Mouse (Mus musculus) cerebellum, postnatal 10 days (tissue): ENCODE results near the gene Irs2.

Source experiments
- DNase-seq, 2 experiments: peaks; one replicate each; pipeline ENCODE4 v3.0.0; 2021; ENCODE audit warnings: mixed read lengths in 2 of 2

The Irs2 gene

GRCm38 (mm10) chr8:10980876-10981275 is 27.4 kb downstream of the Irs2 start:
- no peak for DNase-seq

DNA sequence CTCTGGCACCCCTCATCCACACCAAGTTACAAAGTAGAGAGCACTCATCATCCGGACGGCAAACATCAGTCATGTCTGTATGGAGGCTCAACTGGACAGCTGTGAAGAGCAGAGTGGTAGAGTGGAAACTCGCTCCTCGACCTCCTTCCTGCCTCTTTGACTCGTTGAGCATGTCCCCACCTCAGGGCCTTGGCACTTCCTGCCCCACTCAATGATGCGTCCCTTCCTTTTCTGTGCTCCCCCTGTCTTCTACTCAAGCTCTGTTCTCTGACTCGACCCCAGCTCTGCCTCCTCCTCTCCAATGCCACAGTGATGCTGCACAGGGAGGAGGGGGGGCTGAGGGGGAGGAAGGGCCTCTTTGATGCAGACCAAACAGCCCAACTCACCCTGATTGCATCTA is 28.3 kb downstream of the Irs2 start:
- DNase-seq = no peak

DNA sequence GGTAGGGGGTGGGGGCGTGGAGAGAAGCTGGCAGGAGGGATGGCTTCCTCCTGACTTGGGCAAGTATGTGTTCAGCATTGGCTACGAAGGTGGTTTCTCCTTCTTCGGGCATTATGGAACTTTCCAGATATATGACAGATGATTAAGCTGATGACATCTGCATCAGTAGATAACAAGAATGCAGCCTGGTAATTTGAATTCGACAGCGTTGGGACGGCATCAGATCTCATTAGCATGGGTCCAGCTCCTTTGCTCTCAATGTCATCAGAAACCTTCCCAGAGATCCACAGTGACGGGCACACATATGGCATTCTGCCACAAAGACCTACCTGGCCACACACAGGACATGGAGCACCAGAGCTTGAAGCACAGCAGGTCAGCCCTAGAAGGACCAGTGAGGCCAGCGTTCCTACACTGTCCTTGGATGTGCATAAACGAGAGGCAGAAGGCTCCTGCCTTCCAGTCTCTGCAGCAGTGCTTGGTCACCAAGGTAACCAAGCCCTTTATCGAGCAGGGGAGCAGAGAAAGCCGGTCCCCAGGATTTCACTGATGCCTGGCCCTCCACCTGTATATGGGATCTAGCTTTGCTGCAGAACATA is 29.0 kb downstream of the Irs2 start:
- peak; percentile 50 to 57 for DNase-seq

DNA sequence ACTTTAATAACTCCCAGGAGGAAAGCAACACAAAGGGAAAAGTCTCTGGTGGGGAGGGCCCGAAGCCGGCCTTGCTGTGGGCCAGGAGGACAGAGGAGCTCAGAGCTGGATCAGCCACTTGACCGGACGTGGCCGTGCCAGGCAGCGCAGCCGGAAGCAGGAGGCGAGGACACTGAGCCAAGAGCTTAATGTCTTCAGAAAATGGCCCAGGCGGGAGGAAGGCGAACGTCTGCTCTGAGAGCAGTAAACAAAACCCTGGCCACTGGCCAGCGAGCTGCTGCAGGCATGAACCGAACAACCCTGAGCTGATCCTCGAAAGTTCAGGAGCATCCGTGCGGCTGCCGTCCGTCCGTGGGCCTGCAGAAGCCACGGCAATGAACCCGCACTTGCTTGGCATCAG is 29.9 kb downstream of the Irs2 start:
- peak; percentile 96 for DNase-seq

- DNase-seq = peak; percentile 37 to 39
Observed at GRCm38 (mm10) chr8:10977742-10978376, 30.4 kb downstream of the Irs2 start.

GRCm38 (mm10) chr8:10974659-10975058 is 33.6 kb downstream of the Irs2 start:
- no peak for DNase-seq

- no peak for DNase-seq
Observed at GRCm38 (mm10) chr8:10974126-10974525, 34.1 kb downstream of the Irs2 start.

DNA sequence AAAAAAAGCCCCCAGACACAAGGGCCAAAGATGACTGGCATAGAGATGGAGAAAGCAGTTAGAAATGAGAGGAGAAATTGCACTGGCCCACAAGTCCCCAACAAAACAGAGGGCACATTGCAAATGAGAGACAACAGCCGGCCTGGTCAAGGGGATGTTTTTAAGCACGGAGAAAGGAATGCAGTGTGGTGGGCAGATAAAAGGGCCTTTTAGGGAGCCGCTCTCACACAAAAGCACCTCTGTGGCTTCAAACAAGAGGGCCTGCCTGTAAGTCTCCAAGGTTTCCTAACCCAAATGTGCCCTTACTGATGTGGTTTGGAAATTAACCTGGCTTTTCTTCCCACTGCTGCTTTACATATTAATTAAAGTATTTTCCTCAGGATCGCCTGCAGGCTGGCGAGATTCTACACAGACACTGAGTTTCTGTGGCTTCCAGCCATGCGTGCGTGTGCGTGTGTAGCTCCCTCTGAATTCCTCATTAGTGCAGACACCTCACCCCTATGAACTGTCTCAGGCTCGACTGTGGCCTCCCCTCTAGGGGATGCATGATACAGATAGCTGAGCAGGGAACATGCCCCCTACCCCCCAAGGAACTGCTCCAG is 35.3 kb downstream of the Irs2 start:
- DNase-seq = no peak

DNA sequence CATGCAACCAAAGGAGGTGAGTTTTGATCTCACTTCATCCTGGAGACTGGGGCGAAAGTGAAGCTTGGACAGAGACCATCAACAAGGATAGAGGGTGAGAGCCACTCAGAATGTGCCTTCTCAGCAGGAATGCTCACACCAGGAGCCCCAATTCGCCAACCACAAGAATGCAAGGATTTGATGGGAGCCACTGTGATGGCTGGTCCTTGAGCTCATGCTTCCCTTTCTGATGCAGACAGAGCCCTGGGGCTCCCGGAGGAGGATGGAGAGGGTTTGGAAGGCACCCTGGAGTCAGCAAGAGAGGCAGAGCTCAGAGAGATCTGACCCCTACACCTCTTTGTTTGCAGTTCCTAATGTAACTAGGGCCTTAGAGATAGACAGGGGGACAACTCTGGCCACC is 36.3 kb downstream of the Irs2 start:
- DNase-seq = no peak

DNA sequence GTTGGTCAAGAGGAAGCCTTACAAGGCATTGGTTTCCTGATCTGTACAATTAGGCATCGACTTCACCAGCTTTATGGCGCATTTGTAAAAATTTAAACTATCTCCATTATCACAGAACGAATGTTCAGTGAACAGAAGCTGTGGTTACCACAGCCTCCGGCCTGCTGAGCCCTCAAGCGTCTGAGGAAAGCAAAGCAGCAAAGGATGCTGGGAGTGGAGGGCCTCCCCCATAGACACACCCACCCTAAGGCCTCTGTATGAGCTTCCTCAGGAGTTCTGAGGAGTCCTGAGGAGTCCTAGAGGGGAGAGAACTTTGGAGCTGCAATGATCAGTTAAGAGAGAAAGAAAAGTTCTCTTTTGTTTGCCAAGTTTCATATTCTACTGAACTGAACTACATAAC is 36.7 kb downstream of the Irs2 start:
- no peak for DNase-seq

- no peak for DNase-seq
Observed at GRCm38 (mm10) chr8:10970496-10971456, 37.5 kb downstream of the Irs2 start.

DNA sequence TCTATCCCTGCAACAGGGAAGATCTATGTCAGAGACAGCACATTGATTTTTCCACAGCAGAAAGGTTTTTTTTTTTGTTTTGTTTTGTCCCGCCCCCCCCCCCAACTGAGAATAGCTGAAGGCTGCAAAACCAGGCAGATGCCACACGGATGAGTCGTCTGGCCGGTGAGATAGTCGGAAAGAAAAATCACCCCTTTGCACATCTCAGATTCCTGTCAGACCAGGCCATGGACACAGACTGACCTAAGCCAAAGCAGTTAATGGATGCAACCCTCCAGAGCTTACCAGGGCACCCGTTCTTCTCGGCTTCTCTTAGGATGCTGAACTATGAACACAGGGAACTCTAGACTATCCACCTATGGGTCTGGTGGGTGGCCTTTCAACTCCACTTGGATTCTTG is 39.6 kb downstream of the Irs2 start:
- DNase-seq = no peak

DNA sequence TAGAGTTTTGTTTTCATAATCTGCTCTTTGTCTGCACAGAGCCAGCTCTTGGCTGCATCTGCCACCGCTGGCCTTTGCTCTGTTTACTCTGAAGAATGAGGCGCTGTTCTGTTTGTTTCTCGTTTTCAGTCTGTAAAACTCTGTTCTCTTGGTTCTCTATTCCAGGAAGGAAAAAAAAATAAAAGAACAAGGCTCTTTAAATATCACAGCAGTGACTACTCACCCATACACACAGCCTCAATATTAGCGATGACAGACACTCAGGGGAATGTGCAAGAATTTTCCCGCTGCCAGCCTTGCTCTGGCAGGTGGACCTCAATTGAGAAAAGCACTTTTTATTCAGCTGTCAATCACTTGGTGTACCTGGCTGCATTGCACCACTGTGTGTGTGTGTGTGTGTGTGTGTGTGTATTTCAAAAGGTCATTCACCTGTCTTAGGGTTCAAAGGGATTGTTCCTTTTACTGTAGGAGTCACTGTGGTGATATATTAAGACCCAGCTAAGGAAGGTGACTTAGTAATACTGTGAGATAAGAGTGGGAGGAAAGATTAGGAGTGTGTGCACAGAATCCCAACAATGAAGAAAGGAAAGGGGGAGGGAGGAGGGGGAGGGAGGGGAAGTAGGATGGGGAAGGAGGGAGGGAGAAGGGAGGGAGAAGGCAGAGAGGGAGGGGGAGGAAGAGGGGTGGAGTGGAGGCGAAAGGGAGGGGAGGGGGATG is 42.7 kb downstream of the Irs2 start:
- DNase-seq = no peak

GRCm38 (mm10) chr8:10964511-10965099 is 43.7 kb downstream of the Irs2 start:
- DNase-seq = peak; percentile 44 to 48

DNA sequence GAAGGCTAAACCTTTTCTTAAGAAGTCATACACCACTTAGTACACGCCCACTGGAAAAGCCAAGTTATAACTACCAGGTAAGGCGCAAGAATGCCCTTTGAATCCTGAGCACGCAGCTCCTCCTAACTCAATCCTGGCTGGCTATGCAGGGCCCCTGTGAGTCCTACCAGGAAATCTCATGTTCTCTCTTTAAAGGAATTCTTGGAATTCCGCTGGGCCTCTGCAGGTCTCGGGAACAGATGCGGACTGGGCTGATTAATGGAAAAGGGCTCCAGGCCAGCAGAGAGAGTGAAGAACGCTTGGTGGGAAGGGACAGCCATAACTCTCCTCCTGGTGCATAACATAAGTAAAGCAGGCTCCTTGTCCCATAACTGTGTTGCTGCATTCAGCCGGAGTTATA is 46.3 kb downstream of the Irs2 start:
- no peak for DNase-seq

GRCm38 (mm10) chr8:10960277-10960819 is 47.9 kb downstream of the Irs2 start:
- DNase-seq = peak; percentile 61 to 64

GRCm38 (mm10) chr8:10957292-10957955 is 50.8 kb downstream of the Irs2 start:
- DNase-seq = no peak

DNA sequence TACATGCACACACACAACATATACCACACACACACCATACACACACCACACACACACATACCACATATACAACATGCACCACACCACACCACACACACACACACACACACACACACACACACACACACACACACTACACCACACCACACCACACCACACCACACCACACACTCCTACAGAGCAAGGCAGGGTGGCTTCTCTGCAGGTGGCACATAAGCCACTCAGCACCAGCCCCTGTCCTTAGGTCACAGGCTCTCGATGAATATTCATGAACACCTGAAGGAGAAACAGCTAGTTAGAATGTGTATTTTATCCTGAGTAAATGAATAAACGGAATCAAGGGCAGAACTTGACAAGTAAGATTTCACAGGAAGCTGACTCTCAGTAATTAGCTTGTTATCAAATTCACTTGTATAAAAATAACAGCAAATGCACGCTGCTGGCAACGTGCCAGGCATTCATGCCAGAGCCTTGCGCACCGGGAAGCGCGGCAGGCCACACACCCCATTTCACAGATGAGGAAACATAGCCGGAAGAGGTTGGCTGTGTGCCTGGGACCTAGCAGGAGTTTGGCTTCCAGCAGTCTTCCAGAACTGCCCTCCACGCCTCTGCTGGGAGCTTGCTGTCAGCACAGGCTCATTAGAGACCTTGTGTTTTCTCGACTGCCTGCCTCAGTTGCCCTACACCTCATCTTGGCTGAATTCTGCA is 54.8 kb downstream of the Irs2 start:
- peak; percentile 73 to 81 for DNase-seq

- no peak for DNase-seq
Observed at GRCm38 (mm10) chr8:10952706-10953105, 55.6 kb downstream of the Irs2 start.

- no peak for DNase-seq
Observed at GRCm38 (mm10) chr8:10952235-10952634, 56.0 kb downstream of the Irs2 start.

DNA sequence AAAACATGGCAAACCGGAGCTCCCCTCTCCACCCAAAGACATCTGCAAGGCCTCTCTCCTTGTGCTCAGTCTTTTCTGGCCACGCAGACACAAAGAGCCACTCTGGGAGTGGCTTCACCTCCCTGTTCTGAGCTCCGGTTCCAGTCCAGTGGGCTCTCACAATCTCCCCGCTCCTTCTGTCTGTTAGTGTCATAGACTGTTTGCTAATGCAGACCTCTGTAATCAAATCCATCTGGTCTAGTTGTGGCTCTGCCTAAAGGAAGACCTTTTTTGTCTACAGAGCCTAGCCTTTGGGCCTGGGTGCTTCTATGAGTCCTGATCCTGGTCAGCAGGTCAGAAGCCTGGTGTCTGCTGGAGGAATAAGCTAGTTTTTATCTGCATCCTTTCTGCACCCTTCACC is 56.7 kb downstream of the Irs2 start:
- DNase-seq = no peak
